Mouse (Mus musculus) liver, adult 2 months (tissue): ENCODE data around the gene Exosc7. TPM values are rescaled to one million over a fixed set of nuclear protein-coding genes. Genes with fewer than 3 reads are reported as not detected.
A peak's percentile ranks its signal among the peaks of the same experiment; 100 is the strongest.

ENCODE experiments used
- DNase-seq: peaks from one replicate; pipeline ENCODE4 v3.0.0-alpha.2; 2011; ENCODE audit warnings: low read depth, low spot score; ENCODE audit errors: extremely low read depth
- H3K27ac ChIP-seq: fragments of 200-500 bp; replicated peaks from 2 replicates; pipeline ENCODE4 v1.5.1; 2012; ENCODE audit warnings: low read depth, mild to moderate bottlenecking, control low read depth, inconsistent platforms, low read length; ENCODE audit not compliant: insufficient read depth
- H3K27me3 ChIP-seq: fragments of 200-500 bp; 2 replicates; pipeline ENCODE4 v1.6.1; 2012; ENCODE audit warnings: mild to moderate bottlenecking, moderate library complexity, low read length, inconsistent platforms; ENCODE audit not compliant: control insufficient read depth, insufficient read depth
- H3K36me3 ChIP-seq: fragments of 200-500 bp; 2 replicates; pipeline ENCODE4 v1.6.1; 2012; ENCODE audit warnings: low read length, inconsistent platforms; ENCODE audit not compliant: control insufficient read depth, insufficient read depth
- H3K4me1 ChIP-seq: fragments of 200-500 bp; 2 replicates; pipeline ENCODE4 v1.6.1; 2011; ENCODE audit warnings: low read length; ENCODE audit not compliant: control insufficient read depth, insufficient read depth
- H3K4me3 ChIP-seq: fragments of 200-500 bp; 2 replicates; pipeline ENCODE4 v1.5.1; 2011; ENCODE audit warnings: low read depth, mild to moderate bottlenecking, control low read depth, low read length, moderate library complexity; ENCODE audit not compliant: insufficient read depth
- H3K79me2 ChIP-seq: fragments of 200-500 bp; 2 replicates; pipeline ENCODE4 v1.6.1; 2012; ENCODE audit warnings: inconsistent platforms, mild to moderate bottlenecking, low read length, moderate library complexity; ENCODE audit not compliant: control insufficient read depth, insufficient read depth
- H3K9ac ChIP-seq: fragments of 200-500 bp; 2 replicates; pipeline ENCODE4 v1.6.1; 2012; ENCODE audit warnings: low read depth, mild to moderate bottlenecking, control low read depth, inconsistent platforms, low read length
- CTCF ChIP-seq: fragments of 200-500 bp; IDR thresholded peaks from 2 replicates; pipeline ENCODE4 v1.5.1; 2011; ENCODE audit warnings: low read depth, low read length, control low read depth
- POLR2A ChIP-seq: fragments of 200-500 bp; IDR thresholded peaks from 2 replicates; pipeline ENCODE4 v1.6.1; 2011; ENCODE audit warnings: low read length, control low read depth; ENCODE audit not compliant: insufficient read depth; ENCODE audit errors: extremely low read depth
- WGBS: fragments of 180-500 bp; shearing (Covaris S2); methylation state at CpG from one replicate; pipeline ENCODE4 v1.1.7; 2018; 5-methylcytosine and 5-hydroxymethylcytosine counted together
- polyA plus RNA-seq: library from polyadenylated mRNA; depleted of rRNA; stranded (reverse); fragments of >200 nt; gene quantifications from 2 replicates; pipeline ENCODE4 v1.2.3, GENCODE M21; 2012; rRNA removed
- total RNA-seq: library from RNA; depleted of rRNA; stranded (reverse); fragments of >200 nt; gene quantifications from 2 replicates; pipeline ENCODE4 v1.2.3, GENCODE M21; 2014; rRNA removed

Gene Exosc7
- total and polyA plus RNA-seq, 2 experiments: 23.2 to 44.4 TPM

DNA sequence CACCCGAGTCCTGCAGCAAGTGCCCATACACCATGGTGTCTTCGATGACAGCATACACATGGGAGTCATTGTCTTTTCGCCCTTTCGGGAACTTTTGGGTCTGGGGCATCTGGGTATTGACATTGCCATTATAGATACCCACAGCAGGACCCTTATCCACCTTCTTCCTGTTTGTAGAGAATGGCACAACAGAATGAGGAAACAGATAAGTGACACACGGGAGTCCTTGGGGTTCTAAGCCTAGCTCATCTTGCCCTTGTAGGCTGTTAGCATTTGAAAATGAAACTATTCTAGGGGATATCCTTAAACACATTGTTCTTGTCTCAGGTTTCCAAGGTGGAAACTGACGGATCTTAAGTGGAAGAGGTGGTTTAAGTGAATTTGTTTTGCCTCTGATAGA, 60.7 kb downstream of the Exosc7 start:
- Histone ChIP-seq H3K4me1 (no peaks in the 10 kb centered on the region), H3K27ac (no peak overlapping the region), H3K36me3 (peaks cover 6% of the 10 kb centered on the region; the same call in 1 of the 2 replicates), H3K27me3 (no peaks in the 10 kb centered on the region), H3K4me3 (no peak overlapping the region), H3K79me2 (no peaks in the 10 kb centered on the region), H3K9ac (no peak overlapping the region)
- TF ChIP-seq POLR2A: no peak
- no peak for TF ChIP-seq CTCF
- WGBS: 88% methylated on average over 6 of the region's 6 CpGs
- no peak for DNase-seq

DNA sequence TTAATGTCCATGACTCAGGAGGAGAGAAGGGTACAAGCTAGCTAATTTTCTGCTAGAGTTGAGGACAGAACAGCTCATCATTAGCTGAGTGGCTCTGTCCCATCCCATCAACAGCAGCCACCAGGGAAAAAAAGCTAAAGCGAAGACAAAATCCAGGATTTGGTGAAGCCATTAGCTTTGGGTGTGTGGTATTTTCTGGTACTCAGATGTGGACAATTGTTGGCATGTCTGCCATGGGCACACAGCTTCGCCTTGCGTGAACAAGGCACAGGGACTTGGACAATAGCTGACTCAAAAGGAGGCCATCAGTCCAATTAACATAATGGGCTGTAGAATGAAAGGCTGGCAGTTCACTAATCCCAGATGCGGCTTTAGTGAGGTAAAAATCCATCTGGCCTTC, 61.3 kb downstream of the Exosc7 start:
- 96% methylated on average over 4 of the region's 4 CpGs for whole genome bisulfite sequencing
- H3K36me3 ChIP-seq: peaks cover 6% of the 10 kb centered on the region; the same call in 1 of the 2 replicates
- DNase-seq: no peak

DNA sequence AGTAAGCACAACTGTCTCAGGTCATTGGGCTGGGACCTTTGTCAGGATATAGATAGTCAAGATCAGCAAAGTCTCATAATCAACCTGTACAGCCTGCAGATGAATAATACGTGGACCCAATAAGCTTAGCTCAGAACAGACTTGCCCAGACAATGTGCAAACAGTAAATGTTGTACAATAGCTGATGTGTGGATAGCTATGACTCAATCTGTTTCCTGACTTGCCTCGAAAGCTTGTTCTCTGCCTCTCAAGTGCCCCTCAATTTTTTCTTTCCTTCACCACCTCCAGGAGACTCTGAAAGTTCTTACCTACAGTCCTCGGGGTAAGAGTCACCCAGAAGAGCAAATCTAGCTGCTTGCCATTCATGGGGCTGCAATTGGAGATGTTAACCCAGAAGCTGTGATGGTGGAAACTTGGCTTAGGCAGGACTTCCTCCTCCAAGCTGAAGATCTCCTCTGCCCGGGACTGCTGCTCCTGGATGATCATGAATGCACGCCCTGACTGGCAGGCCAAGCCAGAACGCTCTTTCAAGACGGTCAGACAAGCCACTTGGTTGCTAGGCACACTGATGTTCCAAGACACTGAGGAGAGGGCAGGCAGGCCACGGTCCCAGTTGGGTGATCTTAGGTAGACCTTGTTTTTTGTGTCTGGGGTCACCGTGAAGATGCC, 64.5 kb downstream of the Exosc7 start:
- TF ChIP-seq POLR2A (no peak), CTCF (no peak)
- DNase-seq: no peak
- Histone ChIP-seq H3K36me3 (peaks cover 6% of the 10 kb centered on the region; the same call in 1 of the 2 replicates), H3K9ac (no peak overlapping the region), H3K79me2 (no peaks in the 10 kb centered on the region), H3K27ac (no peak overlapping the region), H3K4me1 (no peaks in the 10 kb centered on the region), H3K4me3 (no peak overlapping the region), H3K27me3 (no peaks in the 10 kb centered on the region)
- WGBS: 89% methylated on average over 9 of the region's 9 CpGs

More for the DNA sequence above, 61.3 kb downstream of the Exosc7 start:
- Histone ChIP-seq H3K79me2 (no peaks in the 10 kb centered on the region), H3K27me3 (no peaks in the 10 kb centered on the region), H3K4me1 (no peaks in the 10 kb centered on the region), H3K4me3 (no peak overlapping the region), H3K27ac (no peak overlapping the region), H3K9ac (no peak overlapping the region)
- TF ChIP-seq CTCF (no peak), POLR2A (no peak)

DNA sequence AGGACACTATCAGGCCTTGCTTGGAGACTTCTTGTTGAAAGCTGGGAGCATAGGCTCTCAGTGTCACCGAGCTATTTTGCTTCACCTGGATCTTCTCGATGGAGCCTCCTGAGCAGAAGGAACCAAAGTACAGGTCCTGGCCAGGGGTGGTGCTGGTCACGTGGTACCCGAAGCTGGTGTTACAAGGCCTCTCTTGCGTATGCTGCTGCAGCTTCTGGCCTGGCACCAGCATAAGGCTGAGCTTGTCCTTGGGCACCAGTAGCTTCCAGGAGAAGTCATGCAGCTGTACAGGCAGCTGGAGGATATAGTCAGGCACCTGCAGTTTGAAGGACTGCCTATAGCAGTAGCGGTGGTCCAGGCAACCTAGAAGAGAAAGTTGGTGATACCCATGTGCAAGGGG, 67.0 kb downstream of the Exosc7 start:
- H3K4me1 ChIP-seq: no peaks in the 10 kb centered on the region
- WGBS: 96% methylated on average over 6 of the region's 6 CpGs

DNA sequence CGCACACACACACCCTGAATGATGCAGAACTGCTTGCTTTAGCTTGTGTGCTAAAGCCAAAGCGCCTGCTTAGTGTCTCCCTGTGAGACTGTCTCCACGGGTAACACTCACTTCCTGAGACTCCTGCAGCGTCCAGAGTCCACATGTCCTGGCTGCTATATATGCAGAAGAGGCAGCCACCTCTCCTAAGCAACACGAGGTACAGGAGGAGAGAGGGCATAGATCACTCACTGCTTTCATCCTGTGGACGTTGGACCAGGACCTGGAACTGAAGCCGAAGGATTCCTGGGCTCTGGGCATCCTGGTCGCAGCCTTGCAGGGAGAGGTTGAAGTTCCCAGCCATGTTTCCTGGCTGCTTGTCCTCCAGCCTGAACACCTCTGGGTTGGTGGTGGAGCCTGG, 70.2 kb downstream of the Exosc7 start:
- 57% methylated on average over 8 of the region's 8 CpGs for WGBS
- Histone ChIP-seq H3K27me3 (no peaks in the 10 kb centered on the region), H3K4me1 (no peaks in the 10 kb centered on the region), H3K27ac (no peak overlapping the region), H3K79me2 (no peaks in the 10 kb centered on the region), H3K4me3 (no peak overlapping the region), H3K36me3 (peaks cover 2% of the 10 kb centered on the region; the same call in 1 of the 2 replicates), H3K9ac (no peak overlapping the region)
- TF ChIP-seq POLR2A (no peak), CTCF (no peak)
- DNase-seq: no peak

More for the DNA sequence above, 67.0 kb downstream of the Exosc7 start:
- H3K27me3 ChIP-seq: no peaks in the 10 kb centered on the region
- no peak overlapping the region for H3K27ac ChIP-seq
- TF ChIP-seq POLR2A: no peak
- no peak for TF ChIP-seq CTCF
- DNase-seq: peak; percentile 18
- no peak overlapping the region for H3K4me3 ChIP-seq
- no peaks in the 10 kb centered on the region for H3K79me2 ChIP-seq
- H3K36me3 ChIP-seq: peaks cover 6% of the 10 kb centered on the region; the same call in 1 of the 2 replicates
- H3K9ac ChIP-seq: no peak overlapping the region

DNA sequence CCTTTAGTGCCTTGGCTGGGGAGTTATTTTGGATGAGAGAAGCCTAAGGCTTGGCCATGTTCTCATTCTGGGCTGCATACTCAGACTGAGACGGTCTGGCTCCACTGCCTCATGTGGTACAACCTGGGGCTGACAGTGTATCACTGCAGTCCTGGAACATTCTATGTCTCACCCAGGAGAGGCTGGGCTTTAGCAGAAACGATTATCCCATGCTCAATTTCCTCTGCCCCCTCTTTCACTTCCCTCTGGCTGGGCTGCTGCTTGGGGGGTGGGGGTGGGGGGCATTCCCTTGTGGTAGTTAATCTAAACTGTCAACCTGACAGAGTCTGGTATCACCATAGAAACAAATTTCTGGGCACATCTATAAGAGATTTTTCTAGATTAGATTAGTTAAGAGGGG, 72.5 kb downstream of the Exosc7 start:
- Histone ChIP-seq H3K27me3 (no peaks in the 10 kb centered on the region), H3K36me3 (peaks cover 2% of the 10 kb centered on the region; the same call in 1 of the 2 replicates), H3K27ac (no peak overlapping the region), H3K9ac (no peak overlapping the region), H3K79me2 (no peaks in the 10 kb centered on the region), H3K4me1 (no peaks in the 10 kb centered on the region), H3K4me3 (no peak overlapping the region)
- 65% methylated on average over 2 of the region's 2 CpGs for WGBS
- TF ChIP-seq CTCF: no peak
- no peak for TF ChIP-seq POLR2A
- no peak for DNase-seq

Other genes with a start within 250 kb of the Exosc7 start
- 52.2 TPM in 2 replicates for gene Zfp445, start 247.2 kb upstream of the Exosc7 start, total RNA-seq
- gene Zfp445, start 247.2 kb upstream of the Exosc7 start, polyA plus RNA-seq: 22.3 and 27.8 TPM in 2 replicates
- 11.8 and 13.0 TPM in 2 replicates for gene Zkscan7, start 227.5 kb upstream of the Exosc7 start, total RNA-seq
- 2.7 and 3.8 TPM in 2 replicates for gene Zkscan7, start 227.5 kb upstream of the Exosc7 start, polyA plus RNA-seq
- 0.54 and 1.0 TPM in 2 replicates for gene Zfp105, start 190.1 kb upstream of the Exosc7 start, total RNA-seq
- gene Zfp105, start 190.1 kb upstream of the Exosc7 start, polyA plus RNA-seq: 0.04 and 0.11 TPM in 2 replicates
- 4.1 and 5.2 TPM in 2 replicates for gene 1110059G10Rik, start 162.2 kb upstream of the Exosc7 start, total RNA-seq
- 1.1 and 1.8 TPM in 2 replicates for gene 1110059G10Rik, start 162.2 kb upstream of the Exosc7 start, polyA plus RNA-seq
- gene Kif15, start 162.2 kb upstream of the Exosc7 start, total RNA-seq: 0.60 and 1.0 TPM in 2 replicates
- 0.15 TPM in 1 of 2 replicates, not detected in the other for gene Kif15, start 162.2 kb upstream of the Exosc7 start, polyA plus RNA-seq
- 7.7 and 9.7 TPM in 2 replicates for gene Tmem42, start 91.9 kb upstream of the Exosc7 start, total RNA-seq
- 13.3 and 16.0 TPM in 2 replicates for gene Tmem42, start 91.9 kb upstream of the Exosc7 start, polyA plus RNA-seq
- not detected in 2 replicates for gene Tgm4, start 78.5 kb upstream of the Exosc7 start, total RNA-seq
- not detected in 2 replicates for gene Tgm4, start 78.5 kb upstream of the Exosc7 start, polyA plus RNA-seq
- 12.6 and 14.5 TPM in 2 replicates for gene Zdhhc3, start within 50 bp of the Exosc7 start, total RNA-seq
- 45.1 and 55.7 TPM in 2 replicates for gene Zdhhc3, start within 50 bp of the Exosc7 start, polyA plus RNA-seq
- gene Clec3b, start 37.7 kb downstream of the Exosc7 start, total RNA-seq: 0.65 and 1.0 TPM in 2 replicates
- gene Clec3b, start 37.7 kb downstream of the Exosc7 start, polyA plus RNA-seq: 0.29 and 0.73 TPM in 2 replicates
- 2.6 and 3.1 TPM in 2 replicates for gene Cdcp1, start 102.8 kb downstream of the Exosc7 start, total RNA-seq
- 4.0 and 4.3 TPM in 2 replicates for gene Cdcp1, start 102.8 kb downstream of the Exosc7 start, polyA plus RNA-seq
- gene Tmem158, start 147.5 kb downstream of the Exosc7 start, total RNA-seq: 0.09 and 0.40 TPM in 2 replicates
- 0.76 and 0.83 TPM in 2 replicates for gene Tmem158, start 147.5 kb downstream of the Exosc7 start, polyA plus RNA-seq